Mouse (Mus musculus) bone marrow macrophage, adult 2 months (primary cell): ENCODE results near the gene Rad51b.

Experiments
- CTCF ChIP-seq: IDR thresholded peaks from 2 replicates; pipeline ENCODE4 v1.5.1; 2012; ENCODE audit warnings: low read depth, mild to moderate bottlenecking, low read length, moderate library complexity
- POLR2A ChIP-seq: IDR thresholded peaks from 2 replicates; pipeline ENCODE4 v1.6.1; 2012; ENCODE audit warnings: mild to moderate bottlenecking, low read depth, low read length, borderline replicate concordance

- no peak for TF ChIP-seq CTCF
- TF ChIP-seq POLR2A: no peak
These were observed 136.8 kb downstream of the Rad51b start for GRCm38 (mm10) chr12:79433724-79434442.
